Mouse (Mus musculus): ENCODE results near the gene Vmn2r35. TPM values are rescaled to one million over a fixed set of nuclear protein-coding genes. Genes with fewer than 3 reads are reported as not detected.
"Not testable (repeated sequence)": the region's sequence is repeated elsewhere in the genome, so short reads cannot be mapped to it uniquely, and the experiment has no call there.

Gene Vmn2r35
- total RNA-seq (2021): not detected
- long read RNA-seq, experiment 1: 0 reads
- long read RNA-seq, experiment 2: 0 reads

DNA sequence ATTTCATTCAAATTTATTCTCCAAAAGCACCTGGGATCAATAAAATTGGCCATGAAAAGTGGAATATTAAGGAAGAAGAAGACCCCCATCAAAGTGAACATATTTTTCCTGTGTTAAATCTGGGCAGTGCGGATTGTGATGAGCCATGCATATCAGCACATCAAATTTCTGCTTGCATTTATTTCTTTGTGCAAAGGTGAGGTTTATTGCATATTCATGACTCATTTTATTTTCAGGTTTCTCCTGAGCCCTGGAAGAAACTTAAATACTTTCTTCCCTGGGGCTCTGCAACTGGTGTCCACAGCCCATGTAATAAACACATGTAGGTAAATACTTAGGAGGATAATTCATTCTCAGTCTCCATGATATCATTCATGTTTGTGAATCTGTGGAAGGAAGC is at the start of gene Vmn2r35:
Gene Vmn2r35, minus strand, starts transcription at position 101 of the 400 bp plus-strand sequence.
- not testable (repeated sequence) for DNase-seq

DNA sequence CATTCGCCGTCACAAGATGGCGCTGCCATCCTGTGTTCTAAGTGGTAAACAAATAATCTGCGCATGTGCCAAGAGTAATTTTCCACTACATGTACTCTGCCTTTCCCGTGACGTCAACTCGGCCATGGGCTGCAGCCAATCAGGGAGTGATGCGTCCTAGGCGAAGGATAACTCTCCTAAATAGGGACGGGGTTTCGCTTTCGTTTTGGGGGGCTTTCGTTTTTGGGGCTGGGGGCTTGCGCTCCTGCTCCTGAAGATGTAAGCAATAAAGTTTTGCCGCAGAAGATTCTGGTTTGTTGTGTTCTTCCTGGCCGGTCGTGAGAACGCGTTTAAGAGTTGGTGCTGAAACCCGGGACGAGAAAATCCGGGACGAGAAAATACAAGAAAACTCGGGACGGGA is 25.5 kb downstream of the Vmn2r35 start:
- DNase-seq: not testable (repeated sequence)

Other genes with a start within 250 kb of the Vmn2r35 start
- not detected for gene Vmn2r34, start 130.4 kb downstream of the Vmn2r35 start, total RNA-seq (2021)
- not detected for gene Vmn2r36, start 82.6 kb upstream of the Vmn2r35 start, total RNA-seq (2021)